Mouse (Mus musculus) thymus, adult 2 months (tissue): ENCODE measurements at regions not wholly inside any gene's neighbourhood (a gene's known extent, or its start where the extent isn't known, plus 50 kb on each side); places are given as distances from the start of the nearest gene placed in this dataset.

ENCODE experiments used
- DNase-seq: peaks from one replicate; pipeline ENCODE4 v3.0.0; 2021
- H3K27ac ChIP-seq: fragments of 200-500 bp; 2 replicates; pipeline ENCODE4 v1.5.1; 2012; ENCODE audit warnings: low read length, control low read depth; ENCODE audit not compliant: control insufficient read depth, insufficient read depth
- H3K27me3 ChIP-seq: fragments of 200-500 bp; 2 replicates; pipeline ENCODE4 v1.6.1; 2012; ENCODE audit warnings: mild to moderate bottlenecking, low read length, moderate library complexity, mixed read lengths; ENCODE audit not compliant: control insufficient read depth, insufficient read depth
- H3K36me3 ChIP-seq: fragments of 200-500 bp; 2 replicates; pipeline ENCODE4 v1.6.1; 2012; ENCODE audit warnings: mild to moderate bottlenecking, low read length, moderate library complexity; ENCODE audit not compliant: control insufficient read depth, insufficient read depth
- H3K4me1 ChIP-seq: fragments of 200-500 bp; replicated peaks from 2 replicates; pipeline ENCODE4 v1.6.1; 2012; ENCODE audit warnings: low read length; ENCODE audit not compliant: control insufficient read depth, insufficient read depth
- H3K4me3 ChIP-seq: fragments of 200-500 bp; 2 replicates; pipeline ENCODE4 v1.5.1; 2012; ENCODE audit warnings: mild to moderate bottlenecking, low read length, control low read depth, moderate library complexity; ENCODE audit not compliant: control insufficient read depth, insufficient read depth
- CTCF ChIP-seq: fragments of 200-500 bp; IDR thresholded peaks from 2 replicates; pipeline ENCODE4 v1.5.1; 2012; ENCODE audit warnings: mild to moderate bottlenecking, control low read depth, low read length, moderate library complexity, borderline replicate concordance; ENCODE audit not compliant: control insufficient read depth, poor library complexity, insufficient read depth; ENCODE audit errors: extremely low read depth
- POLR2A ChIP-seq: fragments of 200-500 bp; IDR thresholded peaks from 2 replicates; pipeline ENCODE4 v1.6.1; 2012; ENCODE audit warnings: mild to moderate bottlenecking, low read length, control low read depth, moderate library complexity; ENCODE audit not compliant: control insufficient read depth, poor library complexity, insufficient read depth; ENCODE audit errors: extremely low read depth
- WGBS: fragments of 180-500 bp; shearing (Covaris S2); methylation state at CpG from one replicate; pipeline ENCODE4 v1.1.7; 2018; 5-methylcytosine and 5-hydroxymethylcytosine counted together

DNA sequence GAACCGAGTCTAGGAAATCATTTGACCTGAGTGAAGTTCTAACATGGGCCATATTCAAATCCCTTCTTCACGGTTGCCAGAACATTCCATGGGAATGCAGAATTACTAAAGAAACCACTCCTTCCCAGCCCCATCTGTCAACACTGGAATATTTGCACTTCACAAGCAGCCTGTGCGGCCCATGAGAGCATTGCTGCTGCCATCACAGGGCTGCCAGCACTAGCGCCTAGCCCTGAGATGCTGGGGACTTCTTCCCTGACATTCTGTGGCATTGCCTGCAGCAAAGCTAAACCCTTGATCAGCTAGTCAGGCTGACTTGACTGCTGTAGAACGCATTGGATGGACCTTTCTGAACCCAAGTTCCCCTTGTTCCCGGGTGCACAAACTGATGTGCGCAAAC is 258.8 kb downstream of the Lmx1a start:
- Histone ChIP-seq H3K27ac (no peak overlapping the region), H3K27me3 (no peaks in the 10 kb centered on the region), H3K4me1 (no peaks in the 10 kb centered on the region), H3K36me3 (no peaks in the 10 kb centered on the region), H3K4me3 (no peak overlapping the region)
- WGBS, result 93% methylated on average over 7 of the region's 7 CpGs
- TF ChIP-seq CTCF (no peak), POLR2A (no peak)
- DNase-seq, result no peak

DNA sequence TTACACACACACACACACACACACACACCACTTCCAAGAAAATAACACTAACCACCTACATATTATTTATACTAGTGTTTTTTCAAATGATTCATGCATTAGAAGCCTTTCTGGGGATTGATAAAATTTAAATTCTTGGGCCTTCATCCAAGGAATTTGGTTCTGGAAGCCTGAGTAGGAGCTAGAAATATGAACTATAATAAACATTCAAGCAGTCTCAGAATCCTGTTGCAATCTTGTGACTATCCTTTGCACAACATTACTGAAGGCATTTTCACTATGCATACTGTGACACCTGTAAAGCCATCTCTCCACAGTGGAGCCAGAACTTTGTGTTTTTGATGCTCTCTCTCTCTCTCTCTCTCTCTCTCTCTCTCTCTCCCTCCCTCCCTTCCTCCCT is 262.7 kb downstream of the Lmx1a start:
- no peaks in the 10 kb centered on the region for H3K4me1 ChIP-seq
- no peak for TF ChIP-seq POLR2A
- TF ChIP-seq CTCF, result no peak
- no peak for DNase-seq
- no peaks in the 10 kb centered on the region for H3K27me3 ChIP-seq
- no peak overlapping the region for H3K27ac ChIP-seq
- H3K36me3 ChIP-seq, result no peaks in the 10 kb centered on the region
- H3K4me3 ChIP-seq, result no peak overlapping the region

DNA sequence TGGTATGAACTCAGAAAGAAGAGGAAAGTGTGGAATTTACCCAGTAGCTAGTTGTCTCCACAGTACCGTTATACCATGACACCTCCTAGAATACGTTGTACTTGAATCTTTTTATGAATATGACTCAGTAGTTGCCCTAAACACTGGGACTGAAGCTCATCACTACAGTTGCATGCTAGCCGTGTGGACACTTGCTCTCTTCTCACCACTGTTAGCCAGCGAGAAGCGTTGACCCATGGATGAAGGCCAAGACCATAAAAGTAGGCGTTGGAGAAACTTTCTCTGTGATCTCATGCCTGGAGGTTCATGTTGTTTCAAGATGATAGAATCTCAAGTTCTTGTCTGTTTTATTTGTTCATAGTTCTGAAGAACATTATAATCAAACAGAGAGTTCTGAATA is 269.5 kb downstream of the Lmx1a start:
- Histone ChIP-seq H3K4me3 (no peak overlapping the region), H3K4me1 (no peaks in the 10 kb centered on the region), H3K27me3 (no peaks in the 10 kb centered on the region), H3K27ac (no peak overlapping the region), H3K36me3 (no peaks in the 10 kb centered on the region)
- 93% methylated on average over 6 of the region's 6 CpGs for WGBS
- no peak for DNase-seq
- TF ChIP-seq CTCF (no peak), POLR2A (no peak)

DNA sequence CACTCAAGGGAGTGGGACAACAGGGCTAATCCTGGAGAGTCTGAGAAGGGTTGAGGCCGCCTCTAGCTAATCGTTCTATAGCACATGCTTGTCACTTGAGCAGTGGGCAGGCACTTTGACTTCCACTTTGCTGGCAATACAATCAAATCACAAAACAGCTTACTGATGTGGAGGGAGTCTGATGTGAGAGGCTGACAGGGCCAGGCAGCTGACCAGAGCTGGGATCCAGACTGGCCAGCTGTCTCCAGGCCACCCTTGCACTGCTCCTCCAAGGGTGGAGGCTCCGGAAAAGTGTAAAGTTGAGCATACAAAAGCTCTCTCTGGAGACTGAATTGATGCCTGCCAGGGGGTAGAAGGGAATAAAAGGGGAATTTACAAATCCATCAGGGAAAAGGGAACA is 280.5 kb downstream of the Lmx1a start:
- no peak for DNase-seq
- no peaks in the 10 kb centered on the region for H3K36me3 ChIP-seq
- TF ChIP-seq CTCF (no peak), POLR2A (no peak)
- H3K27me3 ChIP-seq, result no peaks in the 10 kb centered on the region
- no peak overlapping the region for H3K27ac ChIP-seq
- H3K4me1 ChIP-seq, result no peaks in the 10 kb centered on the region
- H3K4me3 ChIP-seq, result no peak overlapping the region
- WGBS, result 94% methylated on average over 3 of the region's 3 CpGs

DNA sequence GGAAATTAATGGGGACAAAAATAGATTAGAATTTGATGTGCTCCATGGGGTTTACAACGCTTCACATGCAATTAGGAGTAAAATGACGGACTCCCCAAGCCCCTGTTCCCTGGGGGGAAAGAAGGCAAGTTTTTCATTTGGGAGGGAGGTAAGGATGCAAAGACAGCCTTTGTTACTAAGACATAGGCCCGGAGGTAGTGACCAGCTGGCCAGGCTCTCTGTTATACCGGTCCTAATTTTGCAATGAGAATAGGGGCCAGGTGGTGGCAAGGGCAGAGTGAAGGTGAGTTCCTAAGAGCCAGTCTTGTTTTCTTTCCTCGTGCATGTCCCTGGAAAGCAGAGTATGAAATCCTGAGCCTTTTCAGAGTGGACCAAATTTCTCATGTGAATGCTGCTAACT is 280.9 kb downstream of the Lmx1a start:
- Histone ChIP-seq H3K27me3 (no peaks in the 10 kb centered on the region), H3K4me3 (no peak overlapping the region), H3K4me1 (no peaks in the 10 kb centered on the region), H3K36me3 (no peaks in the 10 kb centered on the region), H3K27ac (no peak overlapping the region)
- TF ChIP-seq POLR2A (no peak), CTCF (no peak)
- DNase-seq, result no peak
- WGBS, result 87% methylated on average over 5 of the region's 5 CpGs

DNA sequence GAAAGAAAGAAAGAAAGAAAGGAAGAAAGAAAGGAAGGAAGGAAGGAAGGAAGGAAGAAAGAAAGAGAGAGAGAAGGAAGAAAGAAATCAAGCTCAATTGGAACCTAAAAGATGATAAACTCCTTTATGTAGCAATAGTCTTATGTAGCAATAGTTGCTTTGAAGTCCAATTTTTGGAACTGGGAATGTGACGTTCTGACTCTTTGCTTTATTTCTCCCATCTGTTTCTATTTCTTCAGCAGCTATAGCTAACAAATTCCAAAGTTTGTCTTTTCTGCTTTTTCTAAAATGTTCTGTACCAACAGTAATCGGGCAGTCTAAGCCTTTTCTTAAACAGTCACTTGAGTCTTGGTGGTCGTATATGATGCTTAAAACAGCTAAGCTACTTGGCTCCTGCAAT is 287.7 kb downstream of the Lmx1a start:
- Histone ChIP-seq H3K4me3 (no peak overlapping the region), H3K27me3 (no peaks in the 10 kb centered on the region), H3K4me1 (no peaks in the 10 kb centered on the region), H3K36me3 (no peaks in the 10 kb centered on the region), H3K27ac (no peak overlapping the region)
- no peak for TF ChIP-seq POLR2A
- TF ChIP-seq CTCF, result no peak
- no peak for DNase-seq
- 88% methylated on average over 3 of the region's 3 CpGs for WGBS

DNA sequence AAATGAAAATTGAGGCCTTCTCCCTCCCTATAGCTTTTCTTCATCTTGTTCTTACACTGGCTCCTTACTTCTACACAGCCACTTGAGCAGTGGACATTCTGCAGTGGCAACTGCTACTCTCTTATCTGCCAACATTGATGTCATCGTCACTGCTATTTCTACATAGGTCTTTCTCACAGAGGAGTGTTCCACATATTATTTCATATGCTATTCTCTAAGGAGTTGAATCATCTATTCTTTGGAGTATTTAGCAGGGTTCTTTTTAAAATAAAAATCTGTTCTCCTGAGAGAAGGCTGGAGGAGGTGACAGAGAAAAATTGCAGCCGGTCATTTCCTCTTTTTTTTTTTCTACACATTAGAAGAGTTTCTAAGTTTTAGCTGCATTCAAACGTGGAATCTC is 290.1 kb downstream of the Lmx1a start:
- no peaks in the 10 kb centered on the region for H3K36me3 ChIP-seq
- WGBS, result 56% methylated on average over 3 of the region's 3 CpGs
- no peaks in the 10 kb centered on the region for H3K27me3 ChIP-seq
- H3K4me3 ChIP-seq, result no peak overlapping the region
- TF ChIP-seq CTCF (no peak), POLR2A (no peak)
- no peak overlapping the region for H3K27ac ChIP-seq
- DNase-seq, result no peak
- H3K4me1 ChIP-seq, result no peaks in the 10 kb centered on the region
